Mouse (Mus musculus): ENCODE data around the gene Cdkal1.

The Cdkal1 gene

DNA sequence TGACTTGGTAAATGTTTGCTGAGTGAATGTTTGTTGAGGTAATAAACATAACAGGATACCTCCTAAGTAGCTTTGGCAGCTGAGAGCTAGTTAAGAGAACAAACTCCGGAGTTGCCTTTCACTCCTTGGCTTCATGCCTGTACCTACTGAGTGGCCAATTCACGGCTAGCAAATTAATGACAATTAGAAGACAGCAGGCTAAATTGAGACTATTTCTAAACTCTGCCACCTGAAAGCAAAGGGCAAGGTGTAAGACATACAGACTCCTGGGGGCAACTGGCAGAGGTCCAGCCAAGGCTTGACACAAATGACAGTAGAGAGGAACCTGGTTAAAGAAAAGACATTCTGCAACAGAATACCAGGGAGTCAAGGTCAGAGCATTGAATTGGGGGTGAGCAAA lies 457.0 kb downstream of the Cdkal1 start:
- no peak for DNase-seq

DNA sequence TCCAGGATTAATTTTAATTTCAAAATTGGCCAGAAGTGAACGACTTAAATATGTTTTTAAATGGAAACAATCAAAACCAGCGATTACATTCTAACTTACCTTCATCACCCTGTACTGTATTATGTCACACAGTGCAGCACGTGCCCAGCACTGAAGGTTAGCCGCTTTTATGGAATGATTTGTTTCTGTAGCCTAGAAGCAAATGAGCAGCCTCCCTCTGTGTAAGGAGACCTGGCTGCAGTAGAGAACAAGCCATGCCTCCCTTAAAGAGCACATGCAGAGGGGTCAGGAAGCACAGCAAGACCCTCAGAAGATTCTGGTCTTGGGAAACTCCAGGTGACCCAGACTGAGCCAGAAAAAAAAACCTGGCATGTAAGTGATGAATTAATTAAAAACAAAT lies 459.8 kb downstream of the Cdkal1 start:
- no peak for DNase-seq

- DNase-seq = no peak
These were observed 465.4 kb downstream of the Cdkal1 start for GRCm38 (mm10) chr13:29390025-29390424.

DNA sequence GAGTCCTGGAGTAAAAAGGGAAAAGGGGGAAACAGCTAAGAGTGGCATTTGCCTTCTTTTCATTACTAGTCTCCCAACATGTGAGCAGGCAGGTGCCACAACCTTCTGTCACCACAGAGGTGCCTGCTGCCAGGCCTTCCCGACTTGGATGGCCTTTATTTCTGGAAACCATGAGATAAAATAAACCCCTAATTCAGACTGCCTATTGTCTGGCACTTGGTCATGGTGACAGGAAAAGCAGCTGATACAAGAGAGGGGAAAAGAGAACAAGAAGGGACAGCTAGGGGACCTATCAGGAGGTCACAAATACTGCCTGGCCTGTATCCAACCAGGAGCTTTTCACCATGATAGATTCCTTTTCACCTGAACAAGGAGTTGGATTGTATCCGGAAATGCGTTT lies 466.6 kb downstream of the Cdkal1 start:
- DNase-seq = no peak

GRCm38 (mm10) chr13:29377572-29377971 lies 477.9 kb downstream of the Cdkal1 start:
- DNase-seq = no peak

GRCm38 (mm10) chr13:29371916-29372315 lies 483.6 kb downstream of the Cdkal1 start:
- DNase-seq = no peak

DNA sequence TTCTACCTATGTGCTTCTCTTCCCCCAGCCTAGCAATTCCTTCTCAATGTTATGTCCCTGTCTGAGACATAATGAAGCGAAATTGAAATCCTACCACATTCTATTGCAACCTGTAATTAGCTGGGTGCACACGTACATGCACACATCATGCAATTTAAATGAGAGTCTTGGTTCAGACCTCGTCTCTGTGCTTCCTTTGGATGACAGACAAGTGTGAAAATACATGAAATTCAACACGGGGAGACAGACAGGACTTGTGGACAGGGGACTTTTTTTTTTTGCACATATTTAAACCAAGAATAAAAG lies 484.1 kb downstream of the Cdkal1 start:
- DNase-seq = no peak

GRCm38 (mm10) chr13:29370731-29371465 lies 484.6 kb downstream of the Cdkal1 start:
- DNase-seq = no peak

- DNase-seq = no peak
These were observed 486.7 kb downstream of the Cdkal1 start for GRCm38 (mm10) chr13:29368806-29369205.

DNA sequence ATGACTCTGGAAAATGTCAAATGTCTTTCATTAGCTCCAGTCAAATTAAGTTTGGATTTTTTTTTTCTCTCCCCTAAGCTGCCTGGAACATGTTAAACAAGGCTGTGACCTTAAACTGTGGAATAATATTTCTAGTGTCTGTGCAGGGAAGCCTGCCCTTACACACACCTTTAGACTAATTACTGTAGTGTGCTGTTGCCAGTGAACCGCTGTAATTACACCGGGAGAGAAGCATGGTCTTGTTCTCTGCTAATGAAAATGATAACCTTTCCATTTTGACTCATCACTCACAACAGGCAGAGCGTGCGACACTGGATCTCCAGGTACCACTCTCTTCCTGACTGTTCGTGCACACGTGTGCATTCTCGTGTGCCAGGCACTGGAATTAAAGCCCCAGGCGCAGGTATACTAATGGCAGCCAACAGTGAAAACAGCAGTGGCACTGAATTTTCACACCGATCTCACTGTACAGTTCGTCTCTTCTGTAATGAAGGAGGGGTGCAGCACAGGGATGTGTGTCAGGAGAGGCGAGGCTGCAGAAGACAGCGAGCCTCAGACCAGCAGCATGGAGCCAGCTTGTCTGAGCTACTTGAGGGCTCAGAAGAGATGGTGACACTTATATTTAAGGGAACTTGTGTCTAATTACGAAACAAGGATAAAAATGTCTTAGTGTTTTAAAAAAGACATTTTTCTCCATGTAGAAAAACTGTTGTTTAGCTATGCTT lies 490.4 kb downstream of the Cdkal1 start:
- DNase-seq = no peak

GRCm38 (mm10) chr13:29364009-29364408 lies 491.5 kb downstream of the Cdkal1 start:
- DNase-seq = no peak

DNA sequence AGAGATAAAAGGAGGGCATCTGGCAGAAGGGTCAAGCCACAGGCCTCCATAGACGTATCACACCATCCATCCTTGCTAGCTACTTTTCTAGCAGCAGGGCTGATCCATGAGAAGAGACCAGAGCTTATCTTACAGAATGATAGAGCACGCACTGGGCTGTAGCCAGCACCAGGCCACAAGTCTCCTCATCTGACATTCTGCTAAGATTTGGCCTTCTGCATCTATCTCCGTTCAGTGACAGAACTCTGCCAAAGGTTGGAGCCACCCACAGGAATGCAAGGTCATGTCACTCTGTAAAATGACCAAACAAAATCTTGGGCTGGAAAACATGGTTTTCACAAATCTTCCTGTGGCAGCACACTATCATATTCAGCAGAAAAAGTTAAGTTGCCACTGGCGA lies 493.6 kb downstream of the Cdkal1 start:
- DNase-seq = no peak

GRCm38 (mm10) chr13:29360899-29361298 lies 494.6 kb downstream of the Cdkal1 start:
- no peak for DNase-seq

DNA sequence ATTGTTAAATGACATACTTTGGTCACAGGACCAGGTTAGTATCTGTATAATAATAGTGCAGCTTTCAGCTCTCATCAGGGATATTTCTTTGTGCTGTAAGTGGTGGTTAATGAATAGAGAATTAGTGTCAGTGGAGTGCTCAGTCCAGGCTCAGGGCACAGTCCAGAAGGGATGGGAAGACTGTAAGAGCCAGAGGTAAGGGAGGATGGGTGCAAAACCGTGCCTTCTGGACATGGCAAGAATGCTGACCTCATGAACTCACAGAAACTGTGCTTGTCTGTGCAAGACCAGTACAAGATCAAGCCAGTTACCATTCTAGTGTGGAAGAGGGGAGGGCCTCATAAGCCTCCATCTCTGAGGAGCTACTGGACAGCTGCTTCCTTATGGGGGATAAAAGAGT lies 496.1 kb downstream of the Cdkal1 start:
- no peak for DNase-seq

- no peak for DNase-seq
These were observed 498.0 kb downstream of the Cdkal1 start for GRCm38 (mm10) chr13:29357483-29357882.

- DNase-seq = no peak
These were observed 499.4 kb downstream of the Cdkal1 start for GRCm38 (mm10) chr13:29356158-29356485.

DNA sequence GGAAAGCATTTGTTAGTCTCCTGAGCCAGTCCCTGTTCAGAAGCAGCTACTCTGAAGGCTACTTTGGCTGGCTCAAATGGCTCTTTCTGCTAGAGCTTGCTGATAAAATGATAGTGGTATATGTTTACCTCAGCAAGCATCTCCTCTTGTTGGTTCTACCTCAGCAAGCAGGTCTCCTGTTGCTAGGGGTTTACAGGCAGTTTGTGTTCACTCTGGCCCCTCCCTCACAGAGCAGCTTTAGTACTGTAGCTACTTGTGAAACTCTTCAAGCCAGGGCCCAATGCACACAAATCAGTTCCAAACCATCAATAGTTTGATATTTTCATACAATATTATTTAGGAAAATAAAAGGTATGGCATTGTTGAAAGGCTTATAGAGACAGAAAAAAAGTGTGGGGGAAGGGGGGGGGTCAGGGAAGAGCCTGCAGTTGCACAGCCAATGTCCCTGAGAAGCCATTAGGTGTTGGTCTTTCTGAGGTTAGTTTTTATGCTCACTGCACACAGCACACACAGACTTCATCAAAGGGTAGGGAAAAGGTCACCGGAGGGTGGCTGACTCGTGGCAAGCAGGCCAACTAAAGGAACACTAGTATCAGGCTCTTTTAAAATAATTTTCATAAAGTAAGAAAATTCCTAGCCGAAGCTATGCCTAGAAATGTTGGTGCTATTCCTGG lies 499.9 kb downstream of the Cdkal1 start:
- DNase-seq = no peak

DNA sequence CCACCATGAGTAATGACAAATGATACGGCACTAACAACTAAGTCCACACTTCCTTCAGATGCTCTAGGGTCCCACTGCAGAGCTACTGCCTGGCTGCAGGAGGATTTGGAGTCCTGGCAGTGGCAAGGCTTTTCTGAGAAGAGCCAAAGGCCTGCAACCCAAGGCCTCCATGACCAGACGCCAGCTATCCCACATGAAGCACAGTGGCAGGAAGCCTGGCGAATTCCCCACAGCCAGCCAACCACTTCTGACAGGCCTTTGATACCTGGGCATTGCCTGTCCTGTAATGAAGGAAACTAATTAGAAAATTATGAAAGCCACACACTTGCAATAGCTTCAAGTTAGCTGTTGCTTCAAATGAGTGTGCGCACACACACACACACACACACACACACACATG lies 500.5 kb downstream of the Cdkal1 start:
- no peak for DNase-seq

DNA sequence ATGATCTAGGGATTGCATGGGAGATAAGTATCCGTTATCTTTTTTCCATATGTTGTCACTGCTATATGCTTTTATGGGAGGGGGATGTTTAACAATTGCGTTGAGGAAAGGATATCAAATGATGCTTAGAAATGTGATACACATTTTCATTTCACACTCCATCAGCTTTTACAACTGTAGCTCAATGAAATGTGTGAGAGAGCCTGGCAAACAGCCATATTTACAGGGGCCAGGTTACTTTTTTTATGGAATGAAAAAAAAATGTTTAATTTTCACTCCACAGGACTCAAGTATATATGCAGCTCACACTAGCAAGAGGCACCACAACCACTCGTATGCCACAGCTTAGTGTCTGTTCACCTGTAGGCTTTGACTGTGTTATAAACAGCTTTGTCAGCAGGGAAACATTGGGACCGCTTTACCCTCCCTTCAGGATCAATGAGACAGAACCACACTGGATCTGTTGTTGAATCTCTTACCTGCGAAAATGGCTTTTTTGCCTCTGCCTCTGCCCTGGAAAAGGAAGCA lies 501.5 kb downstream of the Cdkal1 start:
- no peak for DNase-seq

DNA sequence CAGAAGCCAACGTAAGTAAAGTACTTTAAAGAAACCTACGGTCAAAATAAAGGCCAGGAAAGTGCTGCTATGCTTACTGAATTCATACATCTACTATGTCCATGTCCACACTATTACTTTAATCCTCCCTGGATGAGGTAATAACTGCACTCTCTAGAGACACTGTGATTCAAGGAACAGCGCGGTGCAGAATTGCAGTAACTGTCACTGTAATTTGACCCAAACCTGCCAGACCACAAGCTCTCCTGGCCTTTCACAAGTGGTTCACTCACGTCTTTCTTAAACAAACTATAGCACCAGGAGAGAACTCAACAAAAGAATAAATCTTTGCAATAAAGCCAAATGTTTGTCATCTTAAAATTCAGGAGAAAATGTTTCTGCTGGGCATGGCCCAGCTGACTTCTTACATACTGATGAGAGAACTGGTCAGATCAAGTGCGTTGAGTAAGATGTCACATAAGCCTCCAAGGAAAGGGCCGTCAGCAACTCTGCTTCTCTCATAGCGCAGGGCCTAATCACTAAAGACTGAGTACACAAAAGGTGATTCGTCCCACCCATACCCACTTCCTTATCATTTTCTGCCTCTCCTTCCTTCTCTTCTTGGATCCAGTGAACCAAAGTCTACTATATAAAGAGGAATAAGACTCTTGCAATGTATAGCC lies 504.3 kb downstream of the Cdkal1 start:
- DNase-seq = no peak

DNA sequence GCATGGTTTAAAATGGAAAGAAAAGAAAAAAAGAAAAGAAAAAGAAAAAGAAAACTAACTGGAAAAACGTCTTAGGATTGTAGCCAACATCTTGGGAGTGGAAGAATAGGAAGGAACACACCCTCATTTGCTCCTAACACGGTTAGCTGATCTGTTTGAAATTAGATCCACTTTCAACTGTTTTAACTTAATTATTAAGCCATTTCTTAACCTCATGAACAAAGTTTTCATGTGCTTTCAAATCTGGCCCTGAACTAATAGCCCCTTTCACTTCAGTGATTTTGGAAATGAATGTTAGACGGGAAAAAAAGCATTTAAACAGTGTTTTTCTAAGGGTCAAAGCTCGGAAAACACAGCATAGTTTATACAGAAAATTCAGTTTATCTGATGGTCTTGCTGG lies 505.5 kb downstream of the Cdkal1 start:
- no peak for DNase-seq

DNA sequence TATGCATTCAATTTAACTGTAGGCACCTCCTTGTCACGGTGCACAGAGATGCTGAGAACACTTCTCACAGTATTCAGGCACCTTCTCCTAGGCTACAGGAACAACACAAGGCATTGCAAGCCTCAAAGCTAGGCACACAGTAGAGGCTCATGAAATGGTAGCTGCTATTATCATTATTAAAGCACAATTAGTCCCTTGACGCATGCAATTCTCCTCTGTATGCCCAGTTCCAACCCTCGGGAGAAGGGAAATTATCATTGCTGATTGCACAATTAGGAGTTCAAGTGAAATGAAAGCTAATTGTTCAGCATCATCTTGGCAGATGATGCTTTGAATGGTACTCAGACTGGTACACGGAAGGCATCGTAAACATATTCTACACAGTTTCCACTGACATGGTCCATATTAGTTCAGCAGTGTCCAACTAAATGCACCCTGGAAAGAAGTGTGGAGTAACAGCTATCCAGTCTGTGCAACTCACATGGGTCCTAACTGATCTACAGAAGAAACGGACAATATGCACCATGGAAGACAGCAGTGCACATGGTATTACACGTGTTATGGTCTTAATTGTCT lies 506.0 kb downstream of the Cdkal1 start:
- DNase-seq = no peak

DNA sequence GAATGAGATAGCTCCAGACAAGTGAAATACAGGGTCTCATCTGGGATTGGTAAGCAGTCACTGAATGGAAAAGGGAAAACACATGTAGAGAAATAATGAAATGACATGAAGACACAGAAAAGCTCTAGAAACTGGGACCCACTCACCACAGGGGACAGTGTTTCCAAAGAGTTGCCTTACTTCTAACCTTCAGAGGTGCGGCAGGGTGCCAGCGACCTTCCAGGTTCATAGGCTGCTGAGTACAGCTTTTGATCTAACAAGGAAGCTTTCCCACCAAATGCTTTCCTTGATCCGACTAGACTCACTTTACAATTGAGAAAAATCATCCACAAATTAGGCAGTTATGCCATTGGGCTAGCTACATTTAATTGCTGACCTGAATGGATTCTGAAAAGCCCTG lies 507.1 kb downstream of the Cdkal1 start:
- no peak for DNase-seq

Measured in thymus, postnatal 36 days (tissue).